Mouse (Mus musculus) gastrocnemius, postnatal 14 days (tissue): ENCODE data around the gene Syt16. TPM values are rescaled to one million over a fixed set of nuclear protein-coding genes. Genes with fewer than 3 reads are reported as not detected.

ENCODE experiments used
- DNase-seq: peaks from one replicate; pipeline ENCODE4 v3.0.0; 2021; ENCODE audit warnings: mixed read lengths
- intact Hi-C: fragments of 180-260 bp; cut with DNase I; formaldehyde crosslinking; loops from one replicate; pipeline ENCODE4 v1.15.1; 2025; ENCODE audit warnings: low total_unique reads
- total RNA-seq, 2 experiments: library from RNA; stranded (reverse); gene quantifications; 2 replicates each; pipeline ENCODE4 v1.2.3; 2021

The Syt16 gene
- total RNA-seq, 2 experiments from 2014 or later = not detected

DNA sequence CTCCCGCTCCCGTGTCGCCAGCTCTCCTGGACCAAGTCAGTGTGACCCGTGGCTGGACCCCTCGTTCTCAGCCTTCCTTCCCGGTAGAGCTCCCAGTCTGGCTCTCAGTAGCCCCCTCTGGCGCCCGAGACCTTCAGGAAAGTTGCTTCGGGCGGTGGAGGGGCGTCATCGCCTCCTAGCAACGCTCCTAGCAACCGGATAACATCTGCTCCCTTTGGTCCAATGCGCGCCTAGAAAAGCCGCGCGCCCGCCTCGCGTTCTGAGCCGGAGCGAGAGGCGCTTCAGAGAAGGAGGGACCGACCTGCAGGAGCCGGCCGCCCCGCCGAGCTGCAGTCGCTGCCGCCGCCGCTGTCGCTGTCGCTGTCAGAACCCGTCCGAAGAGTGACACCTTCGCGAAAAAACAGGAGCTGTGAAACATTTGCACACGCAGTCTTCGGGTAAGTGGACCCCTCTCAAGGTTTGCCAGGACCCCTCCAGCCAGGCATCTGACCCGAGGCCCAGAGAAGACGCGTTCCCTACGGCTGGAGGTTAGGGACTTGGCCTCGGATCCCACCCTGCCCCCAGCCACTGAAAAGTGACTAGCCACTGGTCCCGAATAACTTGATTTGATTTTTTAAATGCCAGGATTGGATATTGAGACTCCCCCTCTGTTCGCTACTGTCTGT is 286.7 kb downstream of the Syt16 start:
- intact Hi-C loops = no loop called here
- DNase-seq = peak; percentile 72

DNA sequence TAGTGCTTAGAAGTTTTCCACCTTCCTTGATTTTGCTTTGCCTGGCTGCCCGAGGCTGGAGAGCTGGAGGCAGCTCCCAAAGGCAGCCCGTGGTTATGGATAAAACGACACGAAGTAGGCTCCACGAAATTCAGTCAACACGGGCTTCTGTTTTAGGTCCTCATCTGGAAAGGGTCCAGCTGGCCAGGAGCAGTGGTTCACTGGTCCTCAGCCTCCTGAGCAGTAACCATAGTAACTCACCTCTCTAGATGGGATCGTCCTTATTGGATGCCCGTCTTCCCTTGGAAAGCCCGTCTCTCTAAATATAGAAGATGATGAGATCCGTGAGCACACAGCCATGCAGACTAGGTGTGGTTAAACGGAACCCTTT is 287.2 kb downstream of the Syt16 start:
- intact Hi-C loops = no loop called here
- DNase-seq = no peak

DNA sequence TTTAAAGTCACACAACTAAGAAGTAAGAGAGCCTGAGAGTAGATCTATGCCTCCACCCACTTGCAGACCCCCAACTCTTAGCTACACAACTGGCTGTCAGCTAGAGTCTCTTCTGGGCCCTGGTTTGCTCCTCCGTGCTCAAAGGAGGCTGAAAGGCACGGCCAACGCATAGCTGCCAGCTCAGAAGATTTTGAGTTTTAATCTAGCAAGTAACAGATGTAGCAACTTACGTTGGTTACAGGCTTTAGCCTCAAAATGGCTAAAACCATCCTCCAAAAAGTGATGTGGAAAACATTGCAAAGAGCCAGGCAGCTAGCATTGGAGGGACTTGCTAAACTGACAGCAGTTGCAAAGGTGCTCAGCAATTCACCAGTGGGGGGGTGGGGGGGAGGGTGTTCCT is 293.5 kb downstream of the Syt16 start:
- no peak for DNase-seq

DNA sequence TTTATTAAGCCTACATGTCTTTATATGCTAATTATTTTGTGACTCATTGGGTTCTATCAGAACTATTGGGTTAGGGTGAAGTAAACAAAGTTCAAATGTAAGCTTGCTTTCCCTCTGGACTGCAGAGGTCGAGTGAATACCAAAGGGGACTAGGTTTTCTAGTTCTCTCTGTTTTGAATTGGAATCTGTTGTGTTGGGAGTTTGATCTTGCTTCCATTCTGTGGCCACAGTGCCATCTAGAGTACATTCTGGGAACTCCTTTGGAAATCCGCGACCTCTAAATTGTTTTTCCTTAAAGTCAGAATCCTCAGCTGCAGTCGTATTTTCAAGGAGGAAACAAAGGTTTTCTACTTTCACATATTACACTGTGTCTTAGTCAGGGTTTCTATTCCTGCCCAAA is 296.2 kb downstream of the Syt16 start:
- DNase-seq = no peak
- intact Hi-C loops = loop anchor here (2.0 to 10.0 kb wide), 2 partner anchors 233 to 589 kb away; no protein-coding TSS in a partner anchor

More for the DNA sequence above, 293.5 kb downstream of the Syt16 start:
- intact Hi-C loops = loop anchor here (10.0 kb wide), 1 partner anchor 586 kb away; no protein-coding TSS in a partner anchor

DNA sequence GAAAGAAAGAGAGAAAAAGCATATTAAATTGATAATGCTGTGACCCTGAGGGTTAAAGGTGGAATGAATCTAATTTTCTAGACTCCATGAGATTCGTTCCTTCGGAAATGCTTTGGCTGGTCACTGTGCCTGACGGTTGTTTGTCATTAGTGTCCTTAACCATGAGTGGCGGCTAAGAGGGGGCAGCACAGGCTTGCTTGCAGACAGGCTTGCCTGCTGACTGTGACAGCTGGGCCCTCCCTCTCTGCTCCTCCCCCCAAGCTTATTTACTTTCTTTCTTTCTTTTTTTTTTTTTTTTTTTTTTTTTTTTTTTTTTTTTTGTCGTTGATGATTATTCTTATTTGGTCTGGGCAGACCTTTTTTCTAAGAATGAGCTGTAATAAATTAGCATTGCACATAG is 298.9 kb downstream of the Syt16 start:
- intact Hi-C loops = loop anchor here (10.0 kb wide), 1 partner anchor 592 kb away; no protein-coding TSS in a partner anchor
- DNase-seq = no peak

DNA sequence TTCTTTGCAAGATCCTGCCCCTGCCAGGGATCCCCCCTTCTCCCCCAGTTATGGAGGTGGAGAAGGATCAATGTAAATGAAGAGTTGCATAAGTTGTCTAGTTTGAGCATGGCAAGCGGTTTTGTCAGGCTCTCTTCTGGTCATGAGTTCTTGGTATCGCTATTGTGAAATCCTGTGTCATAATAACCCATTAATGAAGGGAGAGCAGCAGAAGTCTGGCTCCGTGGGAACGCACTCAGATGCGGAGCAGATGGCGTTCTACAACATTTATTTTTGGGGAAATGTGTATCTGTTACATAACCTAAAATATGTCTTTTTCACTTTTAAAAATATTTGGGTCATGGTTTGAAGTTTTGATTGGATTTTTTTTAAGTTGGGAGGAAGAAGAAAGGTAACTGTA is 304.1 kb downstream of the Syt16 start:
- no peak for DNase-seq
- intact Hi-C loops = no loop called here

DNA sequence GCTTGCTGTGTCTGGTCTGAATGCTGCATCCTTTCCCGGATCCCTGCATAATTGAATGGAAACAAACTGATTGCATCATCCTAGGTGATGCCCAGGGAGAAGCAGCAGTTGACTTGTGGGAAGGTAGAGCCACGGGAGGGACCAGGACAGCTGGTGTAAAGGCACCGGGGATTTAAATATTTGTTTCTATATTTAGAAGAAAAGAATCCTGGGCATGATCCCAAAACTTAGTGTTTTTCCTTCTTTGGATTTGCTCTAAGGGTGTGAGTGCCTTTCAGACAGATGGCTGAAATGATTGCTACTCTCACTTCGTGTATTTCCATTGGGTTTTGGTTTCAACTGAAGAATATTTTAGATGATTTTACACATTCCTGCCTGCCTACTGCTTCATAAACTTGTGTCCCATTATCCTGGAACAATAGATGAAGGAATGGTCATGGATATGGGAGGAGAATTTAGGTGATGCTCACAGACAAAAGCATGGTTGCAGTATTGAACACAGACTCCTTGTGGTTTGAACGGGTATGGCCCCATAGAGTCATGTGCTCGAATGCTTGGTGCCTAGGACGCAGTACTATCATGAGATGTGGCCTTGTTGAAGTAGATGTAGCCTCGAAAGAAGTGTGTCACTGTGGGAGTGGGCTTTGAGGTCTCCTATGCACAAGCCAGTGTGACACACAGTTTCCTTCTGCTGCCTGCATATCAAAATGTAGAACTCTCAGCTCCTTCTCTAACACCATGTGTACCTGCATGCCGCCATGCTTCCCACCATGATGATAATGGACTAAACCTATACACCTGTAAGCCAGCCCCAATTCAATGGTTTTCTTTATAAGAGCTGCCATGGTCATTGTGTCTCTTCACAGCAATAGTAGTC is 306.2 kb downstream of the Syt16 start:
- DNase-seq = no peak
- intact Hi-C loops = no loop called here

DNA sequence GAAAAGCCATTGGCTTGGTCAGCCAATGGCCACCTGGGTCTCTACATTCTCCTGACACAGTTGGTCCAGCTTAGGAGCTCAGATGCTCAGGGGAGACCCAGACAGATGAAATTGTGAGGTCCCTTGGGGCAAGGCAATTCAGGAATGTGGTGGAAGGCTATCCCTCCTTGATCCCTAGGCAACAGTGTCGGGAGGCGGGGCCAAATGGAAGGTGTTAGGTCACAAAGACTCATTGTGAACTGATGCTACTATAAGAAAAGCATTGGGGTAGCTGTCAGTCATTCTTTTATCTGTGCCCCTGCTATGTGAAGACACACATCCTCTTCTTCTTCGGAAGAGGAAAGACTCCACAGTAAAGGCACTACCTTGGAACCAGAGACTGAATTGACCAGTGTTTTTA is 315.1 kb downstream of the Syt16 start:
- intact Hi-C loops = no loop called here

DNA sequence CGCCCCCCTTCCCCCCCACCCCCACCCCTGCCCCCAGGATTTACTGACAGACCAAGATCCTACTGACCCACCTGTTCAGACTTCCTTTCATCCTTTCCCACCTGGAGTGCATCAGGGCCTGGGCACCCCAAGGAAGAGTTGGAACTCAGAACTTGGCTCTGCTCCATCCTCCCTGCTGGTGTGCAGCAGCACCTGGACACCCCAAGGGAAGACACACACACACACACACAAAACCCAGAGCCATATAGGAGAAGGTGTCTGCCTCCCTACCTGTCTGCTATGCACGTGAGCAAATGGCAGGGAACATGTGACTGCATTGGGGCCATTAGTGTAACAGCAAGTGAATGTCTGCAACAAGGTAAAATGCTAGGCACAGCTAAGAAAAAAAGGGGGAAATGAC is 317.8 kb downstream of the Syt16 start:
- DNase-seq = no peak
- intact Hi-C loops = no loop called here

More for the DNA sequence above, 315.1 kb downstream of the Syt16 start:
- DNase-seq = no peak

DNA sequence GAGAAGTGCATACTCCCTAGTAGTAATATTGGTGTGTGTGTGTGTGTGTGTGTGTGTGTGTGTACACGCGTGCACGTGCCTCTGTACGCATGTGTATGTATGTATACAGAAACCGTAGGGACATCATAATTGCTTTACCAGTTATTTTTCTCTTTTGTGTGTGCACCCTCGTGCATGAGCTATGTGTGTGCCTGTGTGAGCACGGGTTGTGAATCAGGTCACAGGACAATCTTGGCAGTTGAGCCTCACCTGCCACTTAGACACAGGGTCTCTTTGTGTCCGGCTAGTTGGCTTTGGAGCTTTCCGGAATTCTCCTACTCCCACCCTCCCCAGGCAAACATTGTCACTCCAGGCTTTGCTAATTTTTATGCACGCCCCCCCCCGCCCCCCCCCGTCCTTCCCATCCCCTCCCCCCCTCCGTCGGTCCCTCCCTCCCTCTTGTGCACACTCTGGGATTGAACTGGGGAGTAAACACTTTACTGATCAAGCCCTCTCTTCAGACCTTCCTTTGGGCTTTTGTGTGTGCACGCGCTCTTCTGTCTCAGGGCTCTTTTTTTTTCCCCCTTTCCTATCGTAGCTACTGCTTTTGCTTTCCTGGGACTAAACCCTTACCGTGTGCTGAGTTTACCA is 319.0 kb downstream of the Syt16 start, which contains the start of gene Gm11042:
Gene Gm11042 (minus strand): TSS at position 51 of the 630 bp plus-strand sequence.
- intact Hi-C loops = no loop called here
- DNase-seq = no peak

DNA sequence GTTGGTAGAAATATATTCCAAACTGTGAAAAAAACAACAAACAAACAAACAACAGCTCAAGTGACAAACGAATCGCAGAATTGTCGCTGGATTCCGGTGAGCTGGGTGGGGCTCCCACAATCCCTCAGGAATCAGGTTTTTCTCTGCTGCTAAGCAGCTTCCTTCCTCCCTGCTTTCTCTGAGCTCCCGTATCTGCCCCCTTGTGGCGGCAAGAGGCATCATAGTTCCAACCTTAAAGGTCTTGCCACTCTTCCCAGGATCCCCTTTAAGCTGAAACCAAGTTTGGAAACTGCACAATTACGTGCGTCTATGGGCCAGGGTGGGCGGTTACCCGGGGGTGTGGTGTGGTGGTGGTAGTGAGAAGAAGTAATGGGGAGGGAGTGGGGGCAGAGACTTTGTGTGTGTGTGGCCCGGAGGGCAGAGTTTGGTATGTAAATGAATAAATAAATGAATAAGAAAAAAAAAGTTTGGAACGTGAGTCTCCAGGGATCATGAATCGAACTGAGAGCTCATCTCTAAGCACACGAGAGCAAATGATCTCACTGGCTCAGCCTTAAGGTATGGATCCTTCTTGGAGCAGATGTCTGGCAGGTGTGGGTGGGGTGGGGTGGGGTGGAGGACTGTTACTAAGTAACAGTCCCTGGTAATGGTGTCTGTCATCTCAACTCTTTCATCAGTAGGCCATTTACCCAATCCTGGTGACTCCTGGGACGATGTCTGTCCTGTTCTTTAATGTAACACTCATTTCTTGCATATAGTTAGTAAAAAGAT is 319.7 kb downstream of the Syt16 start:
- peak; percentile 70 for DNase-seq
- intact Hi-C loops = no loop called here

DNA sequence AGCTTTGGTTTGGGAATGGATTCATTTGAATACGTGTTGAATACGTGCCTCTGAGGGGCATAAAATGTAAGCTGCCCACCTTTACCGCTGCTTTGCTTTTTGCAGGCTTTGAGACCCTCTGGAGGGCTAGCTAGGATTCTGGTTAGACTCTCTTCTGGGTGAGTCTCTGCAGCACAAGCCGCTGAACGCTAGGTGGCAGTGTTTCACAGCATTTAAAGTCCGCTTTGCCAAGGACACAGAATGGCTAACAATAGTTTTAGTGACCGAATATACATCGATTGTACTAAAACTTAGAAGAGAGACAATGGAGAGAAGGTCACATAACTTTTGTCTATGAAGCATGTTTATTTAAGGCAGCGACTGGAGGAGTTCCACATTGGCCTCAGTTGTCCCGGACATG is 322.9 kb downstream of the Syt16 start:
- DNase-seq = peak; percentile 55

DNA sequence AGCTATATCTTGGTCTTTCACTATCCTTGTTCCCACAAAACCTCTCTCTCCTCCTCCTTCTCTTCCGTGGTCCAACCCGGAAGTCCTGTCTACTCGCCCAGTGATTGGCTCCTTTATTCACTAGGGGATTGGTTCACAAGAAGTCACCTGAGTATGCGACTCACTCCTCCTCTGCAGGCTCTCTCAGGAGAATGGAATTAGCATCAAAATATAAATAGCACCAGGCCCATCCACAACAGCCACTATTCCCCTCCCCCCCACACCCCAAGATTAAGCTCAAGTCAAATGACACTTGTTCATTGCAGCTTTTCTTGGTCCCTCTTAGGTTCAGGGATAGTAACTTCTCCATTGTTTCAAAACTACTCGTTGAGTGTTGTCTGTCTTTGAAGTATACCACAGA is 324.5 kb downstream of the Syt16 start:
- intact Hi-C loops = loop anchor here (2.0 kb wide), 1 partner anchor 849 kb away; no protein-coding TSS in a partner anchor
- DNase-seq = no peak

More for the DNA sequence above, 322.9 kb downstream of the Syt16 start:
- intact Hi-C loops = loop anchor here (2.0 kb wide), 1 partner anchor 850 kb away; no protein-coding TSS in a partner anchor

Other genes with a start within 250 kb of the Syt16 start
- gene Hif1a, start 96.3 kb upstream of the Syt16 start, total RNA-seq = 10 to 100 TPM; 20.9 to 21.3 TPM
- 1 to 10 TPM; 1.3 to 2.5 TPM for gene Gm49321, start 60.0 kb upstream of the Syt16 start, total RNA-seq
- 1 to 10 TPM; 3.6 to 5.0 TPM for gene Snapc1, start 33.2 kb upstream of the Syt16 start, total RNA-seq